Mouse (Mus musculus) MEL (cell line): ENCODE measurements at regions not wholly inside any gene's neighbourhood (a gene's known extent, or its start where the extent isn't known, plus 50 kb on each side); places are given as distances from the start of the nearest gene placed in this dataset.
A peak's percentile ranks its signal among the peaks of the same experiment; 100 is the strongest.

Source experiments
- DNase-seq: peaks from one replicate; pipeline ENCODE4 v3.0.0; 2011; ENCODE audit warnings: low read depth, low spot score
- H3K27ac ChIP-seq: 2 replicates; pipeline ENCODE4 v1.5.1; 2012; ENCODE audit warnings: low read depth, mild to moderate bottlenecking, control low read depth, low read length, moderate library complexity; ENCODE audit not compliant: control insufficient read depth
- H3K27me3 ChIP-seq, 2 experiments: fragments of 150-350 bp in 1 of 2; sonication (generic) in 1 of 2; 2 replicates each; pipeline ENCODE4 v1.6.1; 2012; ENCODE audit warnings: low read length in 2 of 2, mild to moderate bottlenecking in 2 of 2, improper control_type of control experiment in 1 of 2, moderate library complexity in 1 of 2; ENCODE audit not compliant: insufficient read depth in 2 of 2, control insufficient read depth in 1 of 2
- H3K36me3 ChIP-seq, 2 experiments: 2 replicates each; pipeline ENCODE4 v1.6.1; 2012 to 2014; ENCODE audit warnings: low read length in 2 of 2, improper control_type of control experiment in 1 of 2, inconsistent platforms in 1 of 2, mild to moderate bottlenecking in 1 of 2; ENCODE audit not compliant: insufficient read depth in 2 of 2, control insufficient read depth in 1 of 2
- H3K4me1 ChIP-seq, 2 experiments: fragments of 150-350 bp in 1 of 2; sonication (generic) in 1 of 2; 2 replicates each; pipeline ENCODE4 v1.6.1; 2012; ENCODE audit warnings: low read length in 2 of 2, improper control_type of control experiment in 1 of 2, mild to moderate bottlenecking in 1 of 2; ENCODE audit not compliant: insufficient read depth in 2 of 2, control insufficient read depth in 1 of 2
- H3K4me3 ChIP-seq, 2 experiments: fragments of 150-350 bp in 1 of 2; sonication (generic) in 1 of 2; 2 replicates each; pipeline ENCODE4 v1.5.1; 2012; ENCODE audit warnings: low read depth in 2 of 2, low read length in 2 of 2, mild to moderate bottlenecking in 2 of 2, moderate library complexity in 2 of 2, control low read depth in 1 of 2, improper control_type of control experiment in 1 of 2; ENCODE audit not compliant: control insufficient read depth in 1 of 2, insufficient read depth in 1 of 2
- H3K79me2 ChIP-seq: 2 replicates; pipeline ENCODE4 v1.6.1; 2012; ENCODE audit warnings: mild to moderate bottlenecking, low read length, moderate library complexity; ENCODE audit not compliant: control insufficient read depth, poor library complexity, insufficient read depth
- H3K9ac ChIP-seq: 2 replicates; pipeline ENCODE4 v1.6.1; 2012; ENCODE audit warnings: low read depth, mild to moderate bottlenecking, control low read depth, low read length, moderate library complexity; ENCODE audit not compliant: control insufficient read depth, poor library complexity, severe bottlenecking
- H3K9me3 ChIP-seq: fragments of 150-350 bp; sonication (generic); replicated peaks from 2 replicates; pipeline ENCODE4 v1.6.1; 2012; ENCODE audit warnings: mild to moderate bottlenecking, low read length, improper control_type of control experiment, moderate library complexity; ENCODE audit not compliant: insufficient read depth
- ELF1 ChIP-seq: IDR thresholded peaks from 2 replicates; pipeline ENCODE4 v1.6.1; 2014; ENCODE audit warnings: low read depth, mild to moderate bottlenecking, inconsistent platforms, low read length, improper control_type of control experiment, moderate library complexity
- EP300 ChIP-seq, 2 experiments: IDR thresholded peaks; 2 replicates each; pipeline ENCODE4 v1.6.1; 2011; ENCODE audit warnings: improper control_type of control experiment in 2 of 2, low read length in 2 of 2, low read depth in 1 of 2, mild to moderate bottlenecking in 1 of 2
- ETS1 ChIP-seq: IDR thresholded peaks from 2 replicates; pipeline ENCODE4 v1.6.1; 2012; ENCODE audit warnings: low read depth, mild to moderate bottlenecking, inconsistent platforms, low read length, improper control_type of control experiment, moderate library complexity
- GATA1 ChIP-seq: IDR thresholded peaks from 2 replicates; pipeline ENCODE4 v1.6.1; 2011; ENCODE audit warnings: low read depth, low read length, improper control_type of control experiment
- MAX ChIP-seq: IDR thresholded peaks from 2 replicates; pipeline ENCODE4 v1.6.1; 2011; ENCODE audit warnings: low read length, improper control_type of control experiment
- MAZ ChIP-seq: IDR thresholded peaks from 2 replicates; pipeline ENCODE4 v1.6.1; 2012; ENCODE audit warnings: low read depth, mild to moderate bottlenecking, inconsistent platforms, low read length, improper control_type of control experiment
- MXI1 ChIP-seq: IDR thresholded peaks from 2 replicates; pipeline ENCODE4 v1.6.1; 2011; ENCODE audit warnings: mild to moderate bottlenecking, low read depth, low read length, improper control_type of control experiment
- RCOR1 ChIP-seq: IDR thresholded peaks from 2 replicates; pipeline ENCODE4 v1.6.1; 2012; ENCODE audit warnings: low read depth, mild to moderate bottlenecking, inconsistent platforms, low read length, improper control_type of control experiment
- SIN3A ChIP-seq: IDR thresholded peaks from 2 replicates; pipeline ENCODE4 v1.6.1; 2012; ENCODE audit warnings: low read length, improper control_type of control experiment, inconsistent platforms
- TAL1 ChIP-seq: IDR thresholded peaks from 2 replicates; pipeline ENCODE4 v1.6.1; 2012; ENCODE audit warnings: mild to moderate bottlenecking, inconsistent platforms, low read length, moderate library complexity, mixed read lengths
- TCF12 ChIP-seq: IDR thresholded peaks from 2 replicates; pipeline ENCODE4 v1.6.1; 2014; ENCODE audit warnings: low read depth, mild to moderate bottlenecking, inconsistent platforms, low read length, improper control_type of control experiment, moderate library complexity

DNA sequence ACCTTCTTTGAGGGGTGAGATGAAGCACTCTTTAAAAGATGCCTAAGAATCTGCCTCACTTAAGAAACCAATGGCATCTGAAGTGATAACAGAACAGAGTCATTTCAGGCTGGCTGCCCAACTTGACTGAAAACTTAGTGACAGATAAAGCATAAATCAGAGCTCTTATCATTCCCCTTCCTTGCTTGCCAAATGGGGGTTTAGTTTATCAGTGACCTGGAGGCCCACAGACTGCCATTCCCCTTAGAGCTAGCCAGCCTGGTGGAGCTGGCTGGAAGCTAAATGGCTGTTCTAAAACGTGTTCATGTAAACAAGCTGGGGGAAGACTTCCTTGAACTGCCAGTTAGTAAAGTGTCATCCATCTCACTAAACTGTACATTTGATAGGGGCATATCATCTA, 373.8 kb downstream of the Fbxo8 start:
- H3K9me3 ChIP-seq = no peaks in the 10 kb centered on the region
- no peaks in the 10 kb centered on the region for H3K27me3 ChIP-seq
- no peak overlapping the region for H3K4me3 ChIP-seq
- H3K4me1 ChIP-seq = no peaks in the 10 kb centered on the region; a peak in 1 of 4 replicates
- TF ChIP-seq ETS1 = peak; percentile 13; the same call in 1 of the 2 replicates
- TF ChIP-seq ELF1 = no peak
- peak; percentile 32; the same call in 1 of the 2 replicates for TF ChIP-seq GATA1
- TF ChIP-seq SIN3A = no peak
- peak; percentile 39; the same call in 1 of the 2 replicates for TF ChIP-seq TCF12
- TF ChIP-seq RCOR1 = peak; percentile 84
- no peak overlapping the region for H3K9ac ChIP-seq
- H3K27ac ChIP-seq = no peak overlapping the region
- DNase-seq = peak; percentile 12
- H3K79me2 ChIP-seq = no peaks in the 10 kb centered on the region
- H3K36me3 ChIP-seq = peaks cover 0 to 2% of the 10 kb centered on the region in 2 experiments; a peak in 1 of 4 replicates

DNA sequence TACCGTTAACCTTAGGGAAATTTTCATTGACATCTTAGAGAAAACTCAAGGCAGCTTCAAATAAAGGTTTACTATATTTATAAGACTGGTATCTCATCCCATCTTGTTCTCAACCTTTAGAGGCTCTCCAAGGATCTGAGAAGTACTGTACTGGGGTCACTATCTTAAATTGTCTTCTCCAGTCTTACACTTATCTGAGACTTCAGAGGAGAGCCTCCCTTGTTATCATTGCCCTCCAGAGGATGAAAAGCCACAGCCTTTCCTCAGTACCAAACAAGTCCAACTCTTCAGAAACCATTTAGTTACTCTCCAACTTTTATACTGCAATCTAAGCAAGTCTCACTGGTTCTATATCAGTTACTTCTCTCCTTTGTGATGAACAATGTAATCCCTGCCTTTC, 376.3 kb downstream of the Fbxo8 start:
- no peaks in the 10 kb centered on the region for H3K9me3 ChIP-seq
- peak; percentile 27; the same call in 1 of the 2 replicates for TF ChIP-seq ETS1
- TF ChIP-seq TAL1 = peak; percentile 9; the same call in 1 of the 2 replicates
- peak; percentile 50 to 70 for TF ChIP-seq EP300 (IDR thresholded peaks at IDR 0.05; ENCODE audit: low read depth in 1 of 2, low read length in 2 of 2)
- peak; percentile 87 for TF ChIP-seq TCF12
- peak; percentile 23; the same call in 1 of the 2 replicates for TF ChIP-seq RCOR1
- TF ChIP-seq MAX = no peak
- TF ChIP-seq GATA1 = peak; percentile 47; the same call in 1 of the 2 replicates
- TF ChIP-seq SIN3A = no peak
- TF ChIP-seq MAZ = no peak
- H3K79me2 ChIP-seq = no peaks in the 10 kb centered on the region
- H3K27ac ChIP-seq = no peak overlapping the region
- H3K9ac ChIP-seq = no peak overlapping the region
- H3K27me3 ChIP-seq = no peaks in the 10 kb centered on the region
- DNase-seq = peak; percentile 23
- no peak overlapping the region for H3K4me3 ChIP-seq
- peaks cover 0 to 2% of the 10 kb centered on the region in 2 experiments; a peak in 1 of 4 replicates for H3K36me3 ChIP-seq
- no peaks in the 10 kb centered on the region; a peak in 1 of 4 replicates for H3K4me1 ChIP-seq

DNA sequence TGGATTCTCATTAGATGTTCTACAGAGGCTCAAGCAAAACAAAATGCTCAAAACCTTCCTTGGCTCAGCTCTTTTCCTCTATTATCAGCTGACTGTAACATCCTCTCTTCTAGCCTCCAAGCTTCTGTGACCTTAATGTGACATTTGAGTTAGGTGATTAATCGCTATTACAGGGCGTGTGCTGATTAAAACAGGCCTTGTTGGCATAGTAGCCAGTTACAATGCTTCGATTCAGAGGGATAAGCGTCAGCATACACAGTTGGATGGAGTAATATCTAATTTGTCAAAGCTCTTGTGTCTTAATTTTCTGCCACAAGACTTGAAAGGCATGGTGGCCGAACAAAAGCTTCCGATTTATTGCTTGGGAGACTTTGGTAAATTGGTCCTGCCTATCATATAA, 378.2 kb downstream of the Fbxo8 start:
- Histone ChIP-seq H3K79me2 (no peaks in the 10 kb centered on the region), H3K9me3 (no peaks in the 10 kb centered on the region), H3K36me3 (peaks cover 0 to 2% of the 10 kb centered on the region in 2 experiments; a peak in 1 of 4 replicates)
- TF ChIP-seq MXI1 = no peak
- TF ChIP-seq, all 39 proteins: peak for 0
- H3K27ac ChIP-seq = no peak overlapping the region
- DNase-seq = no peak
- no peak overlapping the region for H3K9ac ChIP-seq
- H3K4me3 ChIP-seq = no peak overlapping the region
- H3K4me1 ChIP-seq = peaks cover 0 to 5% of the 10 kb centered on the region in 2 experiments; a peak in 1 of 4 replicates
- no peaks in the 10 kb centered on the region for H3K27me3 ChIP-seq
